Mouse (Mus musculus): ENCODE measurements at regions not wholly inside any gene's neighbourhood (a gene's known extent, or its start where the extent isn't known, plus 50 kb on each side); places are given as distances from the start of the nearest gene placed in this dataset.

DNA sequence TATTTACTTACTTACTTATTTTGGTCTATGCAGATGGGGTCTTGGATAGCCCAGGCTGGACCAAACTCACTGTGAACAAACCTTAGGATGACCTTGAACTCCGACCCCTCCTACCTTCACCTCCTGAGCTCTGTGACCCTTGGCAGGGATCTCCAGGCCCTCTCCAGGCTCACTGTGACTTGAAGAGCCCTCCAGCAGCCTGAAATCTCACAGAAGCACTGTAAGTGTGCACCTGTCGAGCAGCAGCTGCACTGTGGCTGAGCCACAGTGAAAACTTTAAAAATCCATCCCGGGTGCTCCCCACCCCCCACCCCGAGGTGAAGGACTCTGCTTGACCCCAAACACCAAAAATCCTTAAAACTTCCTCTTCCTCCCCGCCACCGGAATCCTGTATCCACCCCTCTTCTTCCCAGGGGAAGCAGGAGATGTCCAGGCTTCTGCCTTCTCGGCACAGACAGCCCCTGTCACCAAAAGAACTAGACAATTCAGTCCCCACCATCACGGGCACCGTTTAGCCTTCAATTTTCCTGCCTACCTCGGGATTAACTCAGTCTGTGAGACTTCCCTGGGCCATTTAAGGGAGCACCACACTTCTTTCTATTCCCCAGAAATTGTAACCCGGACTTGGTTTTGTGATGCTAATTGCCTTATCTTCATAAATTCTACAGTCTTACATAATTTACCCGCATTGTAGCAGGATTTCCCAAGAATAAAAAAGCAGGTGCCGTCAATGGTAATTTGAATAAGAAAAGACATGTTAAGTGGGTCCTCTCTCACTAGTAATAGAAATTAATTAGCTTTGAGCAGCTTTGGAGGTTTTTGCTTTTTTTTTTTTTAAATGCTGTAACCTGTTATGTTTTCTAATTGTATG is 250.7 kb downstream of the 3100002H09Rik start:
- TF ChIP-seq MAFK (IDR thresholded peaks at IDR 0.05; ENCODE audit: insufficient replicate concordance, low read length) (no peak), BHLHE40 (IDR thresholded peaks at IDR 0.05; ENCODE audit: low read depth, low read length) (no peak), MYC (IDR thresholded peaks at IDR 0.05; ENCODE audit: low read depth, low read length) (no peak), ZNF384 (IDR thresholded peaks at IDR 0.05; ENCODE audit: low read depth, low read length) (no peak), NELFE (IDR thresholded peaks at IDR 0.05; ENCODE audit: low read depth, low read length) (no peak), CTCF (conservative IDR thresholded peaks at IDR 0.05 in 1 of 2, IDR thresholded peaks at IDR 0.05 in 1 of 2; ENCODE audit: low read depth in 2 of 2, low read length in 2 of 2) (no peak), POLR2A (IDR thresholded peaks at IDR 0.05; ENCODE audit: low read depth, low read length) (no peak), JUND (conservative IDR thresholded peaks at IDR 0.05; ENCODE audit: low read depth, low read length) (no peak)

All from CH12.LX (cell line).